In the genomic region with DNA sequence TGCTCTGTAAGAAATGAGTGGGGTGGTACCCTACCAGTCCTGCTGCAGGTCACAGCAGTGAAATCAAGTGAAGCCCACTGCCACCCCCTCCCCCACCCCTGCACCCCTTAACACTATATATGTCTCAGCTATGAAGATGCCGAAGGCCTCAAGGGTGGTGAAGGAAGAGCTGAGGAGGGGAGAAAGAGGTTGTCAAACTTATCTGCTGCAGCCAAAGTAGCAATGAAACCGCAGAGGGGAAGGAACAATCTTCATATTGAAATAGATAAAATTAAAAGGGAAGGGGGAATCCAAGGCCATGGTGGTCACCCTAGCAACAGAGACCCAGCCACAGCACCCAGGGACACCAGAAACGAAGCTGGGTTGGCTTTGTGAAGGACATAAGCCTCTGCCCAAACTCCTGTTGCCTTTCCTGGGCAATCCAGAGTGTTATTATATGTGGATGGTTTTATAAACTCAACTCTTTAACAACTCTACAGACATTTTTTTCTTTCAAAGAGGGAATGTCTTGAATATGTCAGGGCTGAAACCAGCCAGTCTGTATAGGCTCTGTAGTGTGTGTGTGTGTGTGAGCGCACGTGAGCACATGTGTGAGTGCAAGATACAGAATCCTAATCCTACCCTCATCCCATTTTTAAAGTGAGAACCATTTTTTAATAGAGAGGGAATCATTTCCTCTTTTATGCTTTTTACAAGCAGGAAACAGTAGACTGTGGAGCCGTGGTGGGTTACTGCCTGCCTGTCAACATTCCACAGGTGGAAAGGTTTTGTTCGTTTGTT, we compare ENCODE assay signal across 1 mouse cellular context.
TF ChIP-seq lines count a peak whose summit lies in the region.

No protein-coding gene starts in this region.

TF ChIP-seq in CH12.LX, 34 proteins besides CTCF, POLR2A, EP300 and RAD21 (continued from another document):
- TF ChIP-seq E2F4 (IDR thresholded peaks at IDR 0.05; ENCODE audit: insufficient replicate concordance, low read depth, low read length) (no peak), IRF4 (IDR thresholded peaks at IDR 0.05; ENCODE audit: low read depth, low read length) (0 out of 2 replicates have a peak, but pooled peaks have one; percentile 5), MEF2A (IDR thresholded peaks at IDR 0.05; ENCODE audit: borderline replicate concordance, low read depth, low read length) (no peak), JUND (conservative IDR thresholded peaks at IDR 0.05; ENCODE audit: low read depth, low read length) (no peak), SMC3 (IDR thresholded peaks at IDR 0.05; ENCODE audit: low read depth, low read length) (no peak; the same call in 1 of the 2 replicates), GABPA (IDR thresholded peaks at IDR 0.05; ENCODE audit: insufficient replicate concordance, low read depth, low read length) (no peak), BHLHE40 (IDR thresholded peaks at IDR 0.05; ENCODE audit: low read depth, low read length) (peak; percentile 80), TBP (conservative IDR thresholded peaks at IDR 0.05; ENCODE audit: low read depth, low read length) (no peak), ZMIZ1 (IDR thresholded peaks at IDR 0.05; ENCODE audit: low read depth, low read length) (no peak; the same call in 1 of the 2 replicates), MAFK (IDR thresholded peaks at IDR 0.05; ENCODE audit: insufficient replicate concordance, low read length) (no peak), CHD1 (IDR thresholded peaks at IDR 0.05; ENCODE audit: low read depth, low read length) (no peak), MAX (IDR thresholded peaks at IDR 0.05; ENCODE audit: low read length) (0 out of 2 replicates have a peak, but pooled peaks have one; percentile 18), MXI1 (IDR thresholded peaks at IDR 0.05; ENCODE audit: low read depth, low read length) (no peak), CHD2 (IDR thresholded peaks at IDR 0.05; ENCODE audit: low read length) (no peak), POLR2AphosphoS2 (IDR thresholded peaks at IDR 0.05; ENCODE audit: low read depth, low read length) (peak; percentile 61), RCOR1 (conservative IDR thresholded peaks at IDR 0.05; ENCODE audit: low read depth, low read length) (peak; percentile 64; the same call in 1 of the 2 replicates), MAZ (IDR thresholded peaks at IDR 0.05; ENCODE audit: low read depth, low read length) (no peak; the same call in none of the 2 replicates), NRF1 (IDR thresholded peaks at IDR 0.05; ENCODE audit: low read depth, low read length) (no peak), TCF12 (IDR thresholded peaks at IDR 0.05; ENCODE audit: low read depth, low read length) (no peak), UBTF (IDR thresholded peaks at IDR 0.05; ENCODE audit: low read depth, low read length) (no peak)
